Mouse (Mus musculus): ENCODE results near the gene Fam114a1. TPM values are rescaled to one million over a fixed set of nuclear protein-coding genes. Genes with fewer than 3 reads are reported as not detected.

The Fam114a1 gene
- total RNA-seq, 2 experiments from 2014 or later, result 0.34 to 0.77 TPM

DNA sequence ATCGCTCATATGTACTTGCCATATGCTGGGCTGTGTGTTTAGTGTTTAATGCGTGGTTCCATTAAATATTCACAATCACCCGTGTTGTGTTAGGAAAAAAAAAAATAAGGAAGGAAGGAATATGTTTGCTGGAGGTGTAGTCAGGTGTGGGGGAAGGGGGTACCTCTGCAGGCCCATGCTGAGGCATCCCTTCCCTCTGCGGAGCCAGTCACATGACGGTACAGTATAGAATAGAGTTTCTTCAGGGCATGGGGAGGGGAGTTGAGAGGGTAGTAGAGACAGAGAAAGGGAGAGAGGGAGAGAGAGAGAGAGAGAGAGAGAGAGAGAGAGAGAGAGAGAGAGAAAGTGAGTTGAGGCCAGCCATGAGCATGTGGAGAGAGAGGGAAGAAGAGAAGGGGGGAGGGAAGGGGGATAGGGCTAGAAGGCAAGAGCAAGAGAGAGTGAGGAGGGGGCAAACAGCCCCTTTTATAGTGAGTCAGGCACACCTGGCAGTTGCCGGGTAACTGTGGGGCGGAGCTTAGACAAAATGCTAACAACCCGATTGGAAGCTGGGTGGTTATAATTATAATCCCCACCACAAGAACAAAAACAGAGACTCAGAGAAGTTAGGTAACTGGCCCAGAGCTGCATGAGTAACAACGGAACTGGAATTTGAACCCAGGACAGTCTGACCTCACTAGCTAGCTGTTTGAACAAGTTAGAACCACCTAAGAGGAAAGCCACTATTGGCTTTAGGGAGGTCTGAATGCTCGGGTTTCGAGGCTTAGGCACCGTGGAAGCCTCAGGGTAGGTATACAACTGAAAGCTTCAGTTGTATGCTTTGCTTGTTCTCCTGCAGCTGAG is 76.8 kb downstream of the Fam114a1 start:
- ATAC-seq (replicated peaks; ENCODE audit: low FRiP score, poor library complexity, severe bottlenecking), result no peak

DNA sequence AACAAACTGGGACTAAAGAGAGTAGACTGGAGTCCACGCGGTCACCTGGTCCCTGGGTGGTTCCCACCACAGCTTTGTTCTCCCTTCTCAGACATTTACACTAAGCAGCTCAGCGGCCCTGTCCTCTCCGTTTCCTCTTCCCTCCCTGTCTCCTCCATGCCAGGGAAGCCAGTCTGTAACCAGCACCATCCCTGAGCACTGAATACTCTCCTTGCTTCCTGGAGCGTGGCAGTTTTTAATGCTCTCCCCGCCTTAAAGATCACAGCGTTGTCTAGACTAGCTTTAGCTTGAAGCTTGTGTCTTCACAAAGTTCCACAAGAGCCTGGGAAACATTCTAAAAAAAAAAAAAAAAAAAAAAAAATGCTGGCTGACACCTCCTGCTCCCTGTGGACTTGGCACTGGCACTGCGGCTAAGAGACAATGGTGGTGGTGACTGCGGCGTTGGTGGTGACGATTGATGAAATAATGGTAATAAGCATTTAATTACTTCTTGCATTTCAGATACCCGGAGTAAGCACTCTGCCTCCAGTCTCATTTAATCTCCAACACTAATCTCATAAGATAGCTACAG is 77.5 kb downstream of the Fam114a1 start:
- no peak for ATAC-seq (replicated peaks; ENCODE audit: low FRiP score, poor library complexity, severe bottlenecking)

DNA sequence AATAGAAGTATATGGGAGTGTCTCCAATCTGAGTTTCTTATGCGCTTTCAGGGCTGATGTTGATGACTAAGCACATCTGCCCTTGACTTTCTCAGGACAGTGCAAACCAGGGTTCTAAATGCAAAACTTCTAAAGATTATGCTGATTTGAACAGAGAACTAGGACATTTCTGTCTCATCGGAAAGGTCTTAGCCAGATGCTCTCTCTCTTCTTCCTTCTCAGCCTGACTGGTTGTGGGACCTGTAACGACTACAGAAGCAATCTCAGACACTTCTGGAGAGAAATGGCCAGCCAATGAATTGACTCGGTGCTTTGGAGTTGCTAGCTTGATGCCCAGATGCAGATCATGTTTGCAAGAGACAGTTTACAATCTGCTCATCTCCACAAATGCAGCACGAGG is 80.0 kb downstream of the Fam114a1 start:
- no peak for ATAC-seq (replicated peaks; ENCODE audit: low FRiP score, poor library complexity, severe bottlenecking)

DNA sequence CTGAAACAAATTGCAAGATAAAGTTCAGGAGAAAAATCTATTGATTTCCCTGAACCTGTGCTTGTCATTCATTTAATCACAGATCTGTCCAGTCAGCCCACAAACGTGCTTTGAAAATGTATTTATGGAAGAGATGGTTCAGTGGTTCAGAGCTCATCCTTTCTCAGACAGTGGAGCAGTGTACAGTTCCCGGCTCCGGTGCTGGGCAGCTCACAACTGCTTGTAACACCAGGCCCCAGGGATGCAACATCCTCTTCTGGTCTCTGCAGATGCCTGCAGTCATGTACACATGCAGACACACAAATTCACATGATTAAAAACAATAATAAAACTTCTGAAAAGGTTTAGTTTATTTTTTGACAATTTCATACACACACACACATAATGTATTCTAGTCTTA is 81.6 kb downstream of the Fam114a1 start:
- ATAC-seq (replicated peaks; ENCODE audit: low FRiP score, poor library complexity, severe bottlenecking), result no peak

DNA sequence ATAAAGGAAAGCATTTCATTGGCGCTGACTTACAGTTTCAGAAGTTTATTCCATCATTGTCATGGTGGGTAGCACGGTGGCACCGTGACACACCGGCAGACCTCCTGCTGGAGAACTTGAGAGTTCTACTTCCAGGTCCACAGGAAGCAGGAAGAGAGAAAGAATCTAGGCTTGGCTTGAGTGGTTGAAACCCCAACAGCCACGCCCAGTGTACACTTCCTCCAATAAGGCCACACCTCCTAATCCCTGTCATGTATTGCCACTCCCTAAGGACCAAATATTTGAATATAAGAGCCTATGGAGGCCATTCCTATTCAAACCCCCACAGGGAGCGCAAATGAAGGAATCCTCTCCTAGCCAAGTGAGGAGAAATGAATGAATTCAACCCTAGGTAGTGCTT is 87.7 kb downstream of the Fam114a1 start:
- ATAC-seq (replicated peaks; ENCODE audit: low FRiP score, poor library complexity, severe bottlenecking), result no peak

DNA sequence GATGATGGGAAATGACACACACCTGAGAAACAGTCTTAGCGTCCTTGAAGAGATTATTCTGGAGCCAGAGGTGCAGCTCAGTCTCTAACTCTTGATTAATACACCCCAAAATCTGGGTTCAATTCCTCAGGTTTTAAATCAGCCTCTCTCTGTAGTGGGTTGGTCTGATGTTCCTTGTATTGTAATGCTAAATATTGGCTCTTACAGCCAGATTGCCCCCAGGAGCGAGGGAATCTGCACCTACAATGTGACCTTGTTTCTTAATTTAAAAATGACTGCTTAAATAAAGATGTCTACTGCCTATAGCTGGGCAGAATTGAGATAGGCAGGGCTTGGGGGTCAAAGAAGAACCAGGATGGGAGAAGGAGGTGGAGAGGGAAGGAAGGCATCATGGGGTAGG is 89.9 kb downstream of the Fam114a1 start:
- ATAC-seq (replicated peaks; ENCODE audit: low FRiP score, poor library complexity, severe bottlenecking), result no peak

DNA sequence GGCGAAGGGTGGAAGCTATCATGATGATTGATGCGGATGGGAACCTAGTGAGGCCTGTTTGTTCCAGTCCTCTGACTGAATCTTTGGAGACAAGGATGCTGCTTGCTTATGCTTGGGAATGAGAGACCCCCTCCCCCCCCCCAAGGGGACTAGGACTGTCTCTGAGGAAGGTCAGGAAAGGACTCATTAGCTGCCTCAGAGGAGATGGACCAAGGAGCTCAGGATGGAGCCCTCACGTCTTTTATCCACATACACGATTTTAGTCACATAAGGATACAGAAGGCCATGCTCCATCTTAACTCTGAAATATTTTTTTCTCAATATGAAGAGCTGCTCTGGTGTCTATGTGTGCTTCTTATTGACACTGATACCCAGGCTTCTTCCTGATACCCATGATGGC is 92.4 kb downstream of the Fam114a1 start:
- ATAC-seq (replicated peaks; ENCODE audit: low FRiP score, poor library complexity, severe bottlenecking), result no peak

DNA sequence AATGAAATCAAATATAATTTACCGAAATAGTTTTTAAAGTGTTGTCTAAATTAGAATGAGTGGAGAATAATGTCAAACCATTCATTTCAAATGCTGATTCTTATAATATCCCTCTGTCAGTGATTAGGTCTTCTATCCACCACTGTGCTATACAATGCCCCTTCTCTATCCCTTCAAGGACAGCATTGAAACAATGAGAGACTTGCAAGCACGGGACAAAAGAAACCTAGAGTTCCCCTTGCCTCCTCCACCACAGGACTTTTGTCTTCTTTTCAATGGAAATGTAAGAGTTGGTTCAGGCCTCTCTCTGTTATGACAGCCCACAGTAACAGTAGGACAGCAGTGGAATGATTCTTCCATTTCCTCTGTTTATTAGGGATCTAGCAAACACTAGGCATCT is 93.4 kb downstream of the Fam114a1 start:
- ATAC-seq (replicated peaks; ENCODE audit: low FRiP score, poor library complexity, severe bottlenecking), result no peak

DNA sequence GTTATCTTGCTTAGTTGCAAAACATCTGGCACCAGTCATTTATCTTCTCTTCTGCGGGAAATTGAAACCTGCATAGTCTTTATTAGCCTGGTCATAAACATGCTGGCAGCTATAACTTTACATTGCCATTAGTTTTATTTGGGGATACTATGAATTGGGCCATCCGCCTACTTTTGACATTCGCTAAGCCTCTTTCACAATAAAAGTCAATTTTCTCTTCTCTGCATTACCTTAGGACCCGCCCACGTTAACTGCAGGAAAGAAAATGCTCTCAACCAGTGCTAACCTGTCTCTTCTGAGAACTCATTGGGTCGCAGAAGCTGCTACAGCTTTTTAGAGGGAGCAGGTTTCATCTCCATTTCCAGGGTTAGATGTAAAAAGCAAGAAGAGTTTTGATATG is 98.3 kb downstream of the Fam114a1 start:
- ATAC-seq (replicated peaks; ENCODE audit: low FRiP score, poor library complexity, severe bottlenecking), result no peak

DNA sequence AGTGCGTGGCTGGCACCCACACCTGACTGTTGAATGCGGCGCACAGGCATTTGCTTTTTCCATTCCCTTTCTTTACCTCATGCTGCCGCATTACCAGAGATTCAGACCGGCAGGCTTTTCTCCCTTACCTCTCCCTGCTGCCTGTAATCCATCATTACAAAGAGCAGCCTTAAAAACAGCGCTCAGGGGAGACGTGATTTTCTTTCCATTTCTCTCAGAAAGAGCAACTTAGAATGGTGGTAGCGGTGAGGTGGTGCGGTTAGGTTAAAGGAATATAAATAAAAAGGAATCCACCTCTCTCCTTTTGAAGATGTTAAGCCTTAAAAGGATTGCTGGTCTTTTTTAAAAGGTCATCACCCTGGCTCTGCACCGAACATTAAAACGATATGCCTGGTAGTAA is 100.0 kb downstream of the Fam114a1 start:
- no peak for ATAC-seq (replicated peaks; ENCODE audit: low FRiP score, poor library complexity, severe bottlenecking)

DNA sequence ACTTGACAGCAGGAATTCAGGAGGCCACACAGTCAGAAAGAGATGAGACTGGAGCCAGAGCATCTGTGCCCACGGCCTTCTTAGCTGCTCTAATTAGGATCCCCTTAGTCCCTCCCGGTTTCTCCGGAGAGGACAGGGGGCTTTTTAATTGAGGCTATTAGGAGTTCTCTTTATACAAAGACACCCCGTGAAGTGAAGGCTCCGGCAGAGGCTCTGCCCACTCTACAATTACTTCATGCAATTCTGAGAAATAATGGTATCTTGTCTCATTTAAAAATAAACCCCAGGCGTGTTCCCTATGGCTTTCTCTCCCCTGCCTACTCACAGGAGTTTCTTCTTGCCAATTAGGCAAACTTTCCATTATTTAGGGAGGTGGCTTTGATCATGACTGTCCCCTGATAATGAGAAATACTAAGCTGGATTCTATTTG is 101.8 kb downstream of the Fam114a1 start:
- no peak for ATAC-seq (replicated peaks; ENCODE audit: low FRiP score, poor library complexity, severe bottlenecking)

DNA sequence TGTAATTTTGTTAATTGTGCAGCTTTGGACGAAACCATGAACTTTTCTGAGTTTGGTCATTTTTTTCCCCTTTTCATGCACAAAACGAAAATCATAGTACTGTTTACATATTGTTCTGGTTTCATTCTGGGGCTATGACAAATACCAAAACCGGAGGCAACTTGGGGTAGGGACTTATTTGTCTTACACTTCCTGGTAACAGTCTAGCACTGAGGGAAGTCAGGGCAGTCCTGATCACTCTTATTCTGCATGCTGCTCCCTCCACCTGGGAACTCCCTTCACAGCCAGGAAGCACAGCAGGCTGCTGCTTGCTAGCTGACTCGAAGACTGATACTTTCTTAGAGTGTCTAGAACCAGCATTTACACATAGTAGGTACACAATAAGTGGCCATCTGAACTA is 103.4 kb downstream of the Fam114a1 start:
- ATAC-seq (replicated peaks; ENCODE audit: low FRiP score, poor library complexity, severe bottlenecking), result no peak

DNA sequence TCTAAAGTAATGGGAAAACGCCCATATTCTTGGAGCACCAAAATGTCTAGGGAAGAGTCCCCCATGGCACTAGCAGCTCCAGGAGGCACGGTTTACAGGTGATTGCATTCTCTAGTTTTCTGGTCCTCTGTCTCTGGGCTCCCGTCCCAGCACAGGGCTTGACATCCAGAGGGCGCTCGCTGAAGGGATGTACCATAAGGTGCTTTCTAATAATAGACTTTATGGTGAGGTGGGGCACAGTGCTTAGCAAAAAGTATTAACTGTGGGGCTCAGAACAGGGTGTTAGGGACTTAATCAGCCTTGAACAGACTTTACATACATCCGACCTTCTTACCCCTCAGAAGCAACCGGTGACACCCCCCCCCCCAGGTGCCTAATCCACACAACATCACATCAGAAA is 104.8 kb downstream of the Fam114a1 start:
- no peak for ATAC-seq (replicated peaks; ENCODE audit: low FRiP score, poor library complexity, severe bottlenecking)

DNA sequence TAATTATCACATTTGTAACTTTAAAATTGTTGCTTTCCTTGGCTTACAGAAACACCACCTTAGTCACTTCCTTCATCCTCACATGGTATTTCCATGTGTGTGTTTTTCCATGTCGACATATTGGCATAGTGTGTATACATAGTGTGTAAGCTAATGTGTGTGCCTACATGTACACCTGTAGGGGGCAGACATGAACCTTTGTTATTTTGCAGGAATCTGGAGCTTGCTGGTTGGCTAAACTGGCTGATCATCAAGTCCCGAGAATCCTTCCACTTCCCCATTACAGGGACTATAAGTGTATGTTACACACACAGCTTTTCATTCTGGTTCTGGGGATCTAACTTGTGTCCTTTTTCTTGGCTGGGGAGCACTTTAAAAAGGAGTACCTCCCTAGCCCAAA is 106.2 kb downstream of the Fam114a1 start:
- no peak for ATAC-seq (replicated peaks; ENCODE audit: low FRiP score, poor library complexity, severe bottlenecking)

DNA sequence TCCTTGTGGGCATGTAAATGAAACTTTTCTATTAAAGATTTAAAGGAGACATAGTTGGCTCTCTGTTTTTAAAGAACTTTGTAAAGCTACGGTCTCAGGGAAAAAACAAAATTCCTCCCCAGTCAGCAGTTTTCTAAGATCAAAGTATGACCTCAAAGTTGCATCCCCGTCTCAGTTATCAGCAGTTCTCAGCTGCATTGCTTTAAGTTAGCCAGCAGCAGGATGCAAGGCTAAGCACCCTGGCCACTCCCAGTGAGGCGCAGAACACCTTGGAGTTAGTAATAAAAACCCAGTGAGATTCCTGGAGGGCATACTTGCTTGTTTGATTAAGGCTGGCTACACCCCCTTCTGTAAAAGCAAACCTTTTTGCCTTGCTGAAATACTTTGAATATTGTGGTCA is 106.9 kb downstream of the Fam114a1 start:
- ATAC-seq (replicated peaks; ENCODE audit: low FRiP score, poor library complexity, severe bottlenecking), result no peak

DNA sequence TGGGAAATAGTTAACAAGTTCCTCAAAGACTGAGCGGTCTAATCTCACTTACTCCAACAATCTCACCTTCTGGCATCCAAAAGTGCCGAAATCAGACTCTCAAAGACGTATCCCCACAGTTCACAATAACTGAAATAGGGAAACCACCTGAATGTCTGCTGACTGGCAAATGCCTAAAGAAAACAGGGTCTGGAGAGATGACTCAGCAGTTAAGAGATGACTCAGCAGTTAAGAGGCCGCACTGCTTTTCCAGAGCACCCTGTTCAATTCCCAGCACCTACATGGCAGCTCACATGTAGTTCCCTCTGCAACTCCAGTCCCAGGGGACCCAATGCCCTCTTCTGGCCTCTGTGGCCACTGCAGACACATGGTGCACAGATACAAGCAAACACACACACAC is 108.2 kb downstream of the Fam114a1 start:
- no peak for ATAC-seq (replicated peaks; ENCODE audit: low FRiP score, poor library complexity, severe bottlenecking)

DNA sequence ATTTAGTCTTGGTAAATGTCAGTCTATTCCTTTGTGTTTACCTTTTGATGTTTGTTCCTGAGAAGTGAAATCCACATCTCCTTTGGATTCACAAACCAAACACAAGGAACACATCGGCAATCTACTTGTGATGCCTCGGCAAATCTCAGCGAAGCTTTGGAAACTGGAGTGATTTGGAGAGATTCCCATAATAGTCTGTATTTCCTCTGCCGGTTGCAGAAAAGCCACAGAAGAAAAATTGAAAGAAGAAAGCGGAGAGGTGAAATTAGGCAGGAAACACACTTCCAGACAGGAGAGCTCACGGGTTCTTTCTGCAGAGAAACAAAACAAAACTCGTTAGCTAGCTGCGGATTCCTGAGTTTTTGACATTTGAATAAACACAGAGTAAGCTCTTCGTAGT is 110.0 kb downstream of the Fam114a1 start:
- no peak for ATAC-seq (replicated peaks; ENCODE audit: low FRiP score, poor library complexity, severe bottlenecking)

DNA sequence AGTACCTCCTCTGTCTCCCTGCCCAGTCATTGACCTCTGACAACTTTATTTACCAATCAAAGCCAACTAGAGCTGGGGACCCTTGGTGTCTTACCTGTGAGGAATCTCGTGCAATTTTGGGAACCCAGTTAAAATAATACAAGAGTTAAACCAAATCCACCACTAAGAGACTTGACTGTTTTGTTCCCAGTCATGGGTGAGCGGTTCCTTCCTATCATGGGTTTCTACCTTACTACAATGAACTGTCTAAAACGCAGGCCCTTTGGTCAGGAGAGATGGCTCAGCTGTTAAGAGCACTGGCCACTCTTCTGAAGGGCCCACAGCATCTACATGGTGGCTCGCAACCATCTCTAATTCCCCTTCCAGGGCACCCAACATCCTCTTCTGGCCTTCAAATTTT is 112.0 kb downstream of the Fam114a1 start:
- no peak for ATAC-seq (replicated peaks; ENCODE audit: low FRiP score, poor library complexity, severe bottlenecking)

DNA sequence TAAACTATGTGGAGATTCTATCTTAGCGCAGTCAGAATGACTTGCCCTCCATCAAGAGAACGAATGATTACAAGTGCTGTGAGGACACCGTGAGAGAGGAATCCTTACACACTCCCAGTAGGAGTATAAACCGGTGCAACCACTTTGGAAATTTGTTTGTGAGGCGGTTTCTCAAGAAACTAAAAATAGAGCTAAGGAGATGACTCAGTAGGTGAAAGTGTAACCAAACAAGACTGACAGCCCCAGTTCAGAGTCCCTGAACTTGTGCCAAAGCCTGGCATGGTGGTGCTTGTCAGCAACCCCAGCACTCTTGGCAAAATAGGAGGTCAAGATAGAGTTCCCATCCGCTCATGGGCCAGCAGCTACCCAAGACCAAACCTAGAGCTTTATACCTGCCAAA is 116.7 kb downstream of the Fam114a1 start:
- ATAC-seq (replicated peaks; ENCODE audit: low FRiP score, poor library complexity, severe bottlenecking), result no peak

DNA sequence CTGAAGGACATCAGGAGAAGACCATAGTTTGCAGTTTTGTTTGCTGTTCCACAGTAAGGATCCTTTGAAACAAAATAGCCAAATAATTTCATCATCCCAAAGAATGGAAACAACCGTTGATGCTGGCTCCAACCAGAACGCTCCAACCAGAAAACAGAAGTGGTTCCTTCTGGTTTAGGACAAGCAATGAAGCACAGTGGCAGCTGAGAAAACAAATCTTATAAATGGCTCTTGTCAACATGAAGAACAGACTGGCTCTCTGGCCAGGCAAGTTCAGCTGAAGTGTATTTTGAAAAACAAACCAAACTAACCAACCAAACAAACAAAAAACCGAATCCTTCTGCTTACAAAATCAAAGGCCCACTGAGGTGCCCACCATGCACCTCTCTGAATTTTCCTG is 119.8 kb downstream of the Fam114a1 start:
- ATAC-seq (replicated peaks; ENCODE audit: low FRiP score, poor library complexity, severe bottlenecking), result no peak

DNA sequence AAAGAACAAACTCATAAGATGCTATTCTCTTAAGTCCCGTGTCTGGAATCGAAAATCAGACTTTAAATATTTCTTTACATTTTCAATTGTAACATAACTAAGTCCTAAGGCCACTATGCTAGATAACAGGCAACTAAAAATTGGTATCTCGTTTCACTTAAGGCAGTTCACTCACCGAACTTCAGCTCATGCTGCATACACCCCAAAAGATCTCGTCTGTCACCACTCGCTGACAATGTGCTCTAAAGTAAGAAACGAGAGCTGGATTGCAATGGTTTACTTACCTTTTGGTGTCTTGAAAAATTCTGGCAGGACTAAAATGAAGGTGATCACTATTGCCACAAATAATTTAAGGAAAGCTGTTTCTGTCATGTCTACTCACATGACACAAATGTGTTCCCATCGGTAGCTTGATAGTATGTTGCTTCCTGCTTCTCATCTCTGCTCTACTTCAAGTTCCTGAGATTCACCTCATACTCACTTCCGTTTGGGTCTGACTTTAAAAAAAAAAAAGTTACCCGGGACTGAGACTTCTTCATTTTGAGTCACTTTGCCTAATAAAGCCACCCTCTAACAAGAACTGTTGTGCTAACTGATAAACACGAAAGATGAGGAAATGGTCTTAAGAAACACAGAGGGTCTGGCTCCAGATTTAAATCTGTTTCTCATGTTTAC is 121.5 kb downstream of the Fam114a1 start:
- ATAC-seq (replicated peaks; ENCODE audit: low FRiP score, poor library complexity, severe bottlenecking), result no peak

All from erythroblast, adult 5-6 weeks (primary cell).